Mouse (Mus musculus) left cerebral cortex, postnatal 10 days (tissue): ENCODE measurements around the gene Eef1g. TPM values are rescaled to one million over a fixed set of nuclear protein-coding genes. Genes with fewer than 3 reads are reported as not detected.
"Not testable (repeated sequence)": the region's sequence is repeated elsewhere in the genome, so short reads cannot be mapped to it uniquely, and the experiment has no call there.

Experiments used
- DNase-seq, 2 experiments: peaks; one replicate each; pipeline ENCODE4 v3.0.0; 2021 to 2022; ENCODE audit warnings: low spot score in 2 of 2, mixed read lengths in 1 of 2; ENCODE audit errors: extremely low spot score in 1 of 2
- intact Hi-C: fragments of 180-260 bp; cut with DNase I; formaldehyde crosslinking; loops from one replicate; pipeline ENCODE4 v1.15.1; 2025
- total RNA-seq, 2 experiments: library from RNA; stranded (reverse); gene quantifications; 2 replicates each; pipeline ENCODE4 v1.2.3; 2021

Gene Eef1g
- total RNA-seq, 2 experiments from 2014 or later: 228 to 251 TPM

DNA sequence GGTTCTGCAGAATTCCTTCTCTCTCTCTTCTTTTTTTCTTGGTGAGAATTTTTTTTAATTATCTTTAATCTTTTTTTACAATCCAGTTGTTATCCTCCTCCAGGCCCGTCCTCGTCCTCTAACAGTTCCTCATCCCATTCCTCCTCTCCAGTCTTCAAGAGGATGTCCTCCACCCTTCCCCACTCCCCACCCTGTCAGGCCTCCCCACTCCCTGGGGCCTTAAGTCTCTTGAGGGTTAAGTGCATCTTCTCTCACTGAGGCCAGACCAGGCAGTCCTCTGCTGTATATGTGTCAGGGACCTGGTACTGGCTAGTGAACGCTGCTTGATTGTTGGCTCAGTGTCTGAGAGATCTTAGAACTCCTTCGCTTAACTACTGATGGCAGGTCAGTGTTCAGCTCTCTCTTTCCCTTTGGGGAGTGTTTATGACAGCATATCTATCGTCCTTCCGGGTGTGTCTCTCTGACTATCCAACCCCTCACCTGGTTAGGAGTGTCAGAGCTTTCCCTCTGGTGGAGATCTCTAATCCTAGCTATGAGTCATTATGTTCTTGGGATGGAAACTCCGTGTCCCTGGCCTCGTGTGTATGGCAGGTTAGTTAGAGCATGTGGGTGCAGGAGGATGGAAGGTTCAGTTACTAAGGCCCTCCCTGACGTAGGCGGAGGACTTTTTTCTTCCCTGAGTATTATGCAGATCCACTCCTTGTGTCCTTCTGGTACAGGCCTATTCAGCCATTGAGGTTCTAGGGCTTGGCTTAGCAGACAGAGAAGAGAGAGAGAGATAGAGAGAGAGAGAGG lies 28.2 kb downstream of the Eef1g start:
- intact Hi-C loops: loop anchor here (5.0 kb wide), 3 partner anchors 42 to 117 kb away; no protein-coding TSS in a partner anchor
- DNase-seq: no peak

DNA sequence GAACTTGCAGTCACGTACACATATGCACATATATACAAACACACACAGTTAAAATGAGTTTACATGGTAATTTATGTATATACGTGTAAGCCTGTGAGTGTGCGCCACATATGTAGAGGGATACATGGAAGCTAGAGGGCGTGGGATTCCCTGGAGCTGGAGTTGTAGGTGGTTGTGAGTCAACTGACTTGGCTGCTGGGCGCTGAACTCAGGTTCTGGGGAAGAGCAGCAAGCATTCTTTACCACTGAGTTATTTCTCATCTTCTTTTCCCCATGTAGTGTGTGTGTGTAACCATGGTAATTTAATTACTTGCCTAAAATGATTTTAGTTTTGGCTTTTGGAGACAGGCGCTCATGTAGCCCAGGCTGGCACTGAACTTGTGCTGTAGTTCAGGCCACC lies 29.8 kb downstream of the Eef1g start:
- intact Hi-C loops: no loop called here

DNA sequence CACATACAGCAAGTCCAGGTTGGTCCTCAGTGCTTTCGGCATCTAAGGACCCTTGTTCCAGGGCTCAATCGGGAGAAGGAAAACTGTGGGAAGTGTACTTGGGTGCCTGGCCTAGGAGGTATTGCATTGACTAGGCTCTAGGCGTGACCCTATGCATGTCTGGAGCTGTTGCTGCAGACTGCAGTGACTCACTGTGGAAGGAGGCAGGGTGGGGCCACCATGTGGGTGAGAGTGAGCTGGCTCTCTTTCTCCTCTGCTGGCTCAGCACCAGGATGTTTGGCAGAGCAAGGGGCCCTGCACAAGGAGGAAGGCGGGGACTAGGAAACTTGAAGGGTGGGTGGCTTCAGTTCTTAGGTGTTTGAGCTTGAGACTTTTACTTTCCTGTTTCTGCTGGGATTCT lies 30.7 kb downstream of the Eef1g start:
- DNase-seq: peak in 1 of 2 experiments; percentile 86
- intact Hi-C loops: no loop called here

More for the DNA sequence above, 29.8 kb downstream of the Eef1g start:
- no peak for DNase-seq

DNA sequence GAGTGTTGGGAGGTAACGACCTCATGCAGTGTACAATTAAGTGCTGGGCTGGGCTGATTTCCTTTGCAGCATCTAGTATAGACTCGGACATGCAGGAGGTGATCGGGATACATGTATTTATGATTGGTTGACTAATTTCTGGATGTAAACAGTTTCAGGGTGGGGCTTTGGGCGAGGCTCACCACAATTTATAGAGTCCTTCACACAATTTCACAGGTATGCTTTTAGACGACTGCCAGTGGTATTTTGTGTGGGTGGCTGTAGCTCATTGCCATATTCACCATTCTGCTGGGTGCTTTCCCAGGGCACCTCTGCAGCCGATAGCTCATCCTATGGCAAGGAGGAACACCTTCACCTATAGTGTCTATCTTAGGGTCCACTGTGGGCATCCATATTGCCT lies 31.7 kb downstream of the Eef1g start:
- no peak for DNase-seq
- intact Hi-C loops: no loop called here

DNA sequence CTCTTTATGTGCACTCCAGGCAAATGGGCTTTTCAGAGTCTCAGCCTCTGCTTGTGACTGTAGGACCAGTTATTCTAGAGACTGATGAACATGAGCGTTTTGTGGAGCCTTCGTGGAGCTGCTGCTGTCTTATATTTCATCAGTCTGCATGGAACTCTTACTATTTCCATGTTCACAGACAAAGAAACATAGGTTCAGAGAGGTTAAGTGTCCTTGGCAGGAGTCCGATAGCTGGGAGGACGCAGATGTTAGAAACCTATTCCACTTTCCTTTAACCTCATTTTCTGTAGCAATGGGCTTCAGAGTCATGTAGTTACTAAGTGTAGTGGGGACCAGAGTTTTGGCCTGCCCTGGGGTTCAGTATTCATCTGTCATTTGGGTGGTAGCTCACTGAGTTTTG lies 32.4 kb downstream of the Eef1g start:
- no peak for DNase-seq
- intact Hi-C loops: no loop called here

DNA sequence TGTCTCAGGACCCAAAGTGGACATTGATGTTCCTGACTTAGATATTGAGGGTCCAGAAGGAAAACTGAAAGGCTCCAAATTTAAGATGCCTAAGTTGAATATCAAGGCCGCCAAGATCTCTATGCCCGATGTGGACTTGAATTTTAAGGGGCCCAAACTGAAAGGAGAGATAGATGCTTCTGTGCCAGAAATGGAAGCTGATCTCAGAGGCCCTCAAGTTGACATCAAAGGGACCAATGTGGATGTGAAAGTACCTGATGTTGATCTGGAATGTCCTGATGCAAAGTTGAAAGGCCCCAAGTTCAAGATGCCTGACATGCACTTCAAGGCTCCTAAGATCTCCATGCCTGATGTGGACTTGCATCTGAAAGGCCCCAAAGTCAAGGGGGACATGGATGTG lies 40.1 kb downstream of the Eef1g start:
- intact Hi-C loops, DNase-seq: not testable (repeated sequence)

DNA sequence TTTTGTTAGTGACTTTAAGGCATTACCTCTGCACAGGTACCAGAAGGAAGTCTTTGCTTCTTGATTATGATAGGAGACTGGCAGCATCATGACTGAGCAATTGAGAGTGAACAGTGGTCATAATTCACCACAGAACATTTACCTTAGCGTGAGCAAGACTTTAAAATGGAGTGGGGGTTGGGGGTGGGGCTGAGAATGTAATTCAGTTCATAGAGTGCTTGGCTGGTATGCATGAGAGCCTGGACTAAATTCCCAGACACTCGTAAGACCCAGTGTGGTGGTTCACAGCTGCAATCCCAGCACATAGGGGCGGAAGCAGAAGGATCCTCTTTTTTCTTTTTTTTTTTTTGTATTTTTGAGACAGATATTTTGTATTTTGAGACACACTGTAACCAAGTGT lies 52.5 kb downstream of the Eef1g start:
- intact Hi-C loops: no loop called here

DNA sequence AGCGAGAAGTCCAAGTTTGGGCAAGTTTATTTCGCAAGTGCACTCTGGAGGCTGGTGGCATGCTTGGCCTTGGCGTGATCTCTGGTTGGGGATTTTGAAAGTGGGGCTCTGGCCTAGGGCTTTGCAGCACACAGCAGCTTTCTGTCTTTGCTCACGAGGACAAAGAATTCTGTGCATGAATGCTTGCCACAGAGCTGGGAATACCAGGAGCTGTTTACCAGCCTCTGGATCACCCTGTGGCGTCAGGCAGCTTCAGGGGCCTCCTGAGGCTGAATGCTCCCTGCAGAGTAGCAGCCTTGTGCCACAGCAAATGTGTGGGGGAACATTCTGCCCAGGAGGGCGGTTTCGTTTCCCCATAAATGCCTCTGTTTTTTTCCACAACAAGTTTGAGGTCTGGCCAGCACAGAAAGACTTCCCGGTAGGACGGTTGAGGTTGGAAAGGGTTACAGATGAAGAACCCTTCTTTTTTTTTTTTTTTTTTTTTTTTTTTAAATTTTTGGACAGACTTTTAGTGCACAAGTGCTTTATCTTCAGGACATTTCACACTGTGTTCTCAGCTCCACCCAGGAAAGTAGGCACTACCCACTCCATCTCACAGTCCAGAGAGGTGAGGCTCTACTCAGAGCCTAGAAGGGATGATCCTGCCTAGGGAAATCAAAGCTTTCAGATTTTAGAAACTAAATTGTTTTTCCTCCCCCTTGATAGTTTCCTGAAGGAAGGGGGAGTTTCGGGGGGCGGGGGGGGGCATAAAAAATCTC lies 56.4 kb downstream of the Eef1g start:
- DNase-seq: peak; percentile 16 to 31
- intact Hi-C loops: no loop called here

More for the DNA sequence above, 52.5 kb downstream of the Eef1g start:
- DNase-seq: no peak

DNA sequence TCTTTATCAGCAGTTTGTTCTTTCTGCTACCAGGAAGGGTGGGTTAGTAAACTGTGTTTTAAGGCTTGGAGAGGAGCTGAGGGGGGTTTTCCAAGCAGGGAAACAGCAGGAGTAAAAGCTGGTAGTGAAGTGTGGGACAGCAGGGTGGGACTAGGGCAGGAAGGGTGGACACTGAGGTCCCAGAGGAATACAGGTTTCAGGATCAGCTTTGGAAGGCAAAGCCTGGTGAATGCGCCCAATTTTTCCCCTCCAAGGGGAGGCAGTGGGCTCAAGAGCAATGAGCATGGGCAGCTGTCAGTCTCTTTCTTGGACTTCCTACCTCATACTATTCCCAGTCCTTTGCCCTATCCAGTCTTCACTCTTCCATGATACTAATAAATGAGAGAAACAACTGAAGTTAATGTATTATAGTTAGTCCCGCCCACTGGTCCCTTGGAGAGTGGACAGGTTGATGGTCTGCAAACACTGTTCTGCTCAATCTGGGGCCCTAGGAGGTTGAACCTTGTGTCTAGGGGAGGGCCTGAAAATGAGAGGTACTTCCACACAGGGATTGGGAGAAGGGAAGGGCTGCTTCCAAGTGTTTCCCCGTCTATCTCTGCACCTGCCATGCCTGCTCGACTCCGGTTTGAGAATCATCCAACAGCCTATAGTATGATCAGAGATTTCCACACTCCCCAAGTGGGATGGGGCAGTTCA lies 58.9 kb downstream of the Eef1g start:
- no peak for DNase-seq
- intact Hi-C loops: no loop called here

DNA sequence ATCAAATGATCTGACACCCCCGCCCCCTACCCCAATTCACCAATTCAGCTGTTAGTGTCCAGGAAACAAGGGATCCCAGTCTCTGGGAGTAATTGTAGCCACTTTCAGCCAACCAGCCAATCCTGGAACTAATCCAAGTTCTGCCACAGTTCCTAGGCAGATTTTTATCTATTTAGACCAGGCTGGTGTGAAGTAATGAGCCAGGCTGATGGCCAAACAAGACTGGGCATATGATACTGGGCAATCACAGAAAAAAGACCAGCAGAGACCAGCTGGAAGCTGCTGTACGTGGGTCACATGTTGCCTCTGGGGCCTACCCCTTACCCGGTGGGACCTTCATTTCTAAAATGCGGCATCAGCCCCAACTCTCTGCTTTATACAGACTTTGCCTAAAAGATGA lies 59.8 kb downstream of the Eef1g start:
- DNase-seq: peak in 1 of 2 experiments; percentile 36
- intact Hi-C loops: no loop called here

DNA sequence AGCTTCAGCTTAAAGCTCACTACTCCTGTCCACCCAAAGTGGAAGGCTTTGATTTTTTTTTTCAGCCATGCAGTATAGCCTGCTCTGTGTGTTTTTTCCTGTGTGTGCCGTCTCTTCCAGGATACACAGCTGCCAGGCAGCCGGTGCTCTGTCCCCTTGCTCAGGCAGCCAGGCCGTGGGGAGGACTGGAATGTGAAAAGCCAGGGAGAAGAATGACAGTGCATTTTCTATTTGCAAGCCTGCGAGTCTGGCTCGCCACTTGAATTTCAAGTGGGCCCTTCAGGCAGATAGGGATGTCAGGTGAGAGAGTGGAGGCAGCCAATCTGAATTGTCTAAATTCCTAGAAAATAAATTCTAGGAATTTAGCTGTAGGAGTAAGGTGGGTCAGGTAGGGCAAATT lies 61.0 kb downstream of the Eef1g start:
- intact Hi-C loops: no loop called here
- DNase-seq: peak in 1 of 2 experiments; percentile 45

Other genes with a start within 250 kb of the Eef1g start
- gene Slc3a2, start 243.7 kb upstream of the Eef1g start, total RNA-seq: 100 to 1,000 TPM; 195 to 198 TPM
- 10 to 100 TPM; 47.3 to 47.4 TPM for gene Wdr74, start 231.2 kb upstream of the Eef1g start, total RNA-seq
- gene 1700092M07Rik, start 226.3 kb upstream of the Eef1g start, total RNA-seq: 1 to 10 TPM; 1.3 to 2.2 TPM
- gene Stx5a, start 225.6 kb upstream of the Eef1g start, total RNA-seq: 10 to 100 TPM; 68.1 to 69.0 TPM
- gene Nxf1, start 210.0 kb upstream of the Eef1g start, total RNA-seq: 10 to 100 TPM; 72.7 to 76.2 TPM
- gene Tmem223, start 196.0 kb upstream of the Eef1g start, total RNA-seq: 10 to 100 TPM; 87.9 to 93.9 TPM
- 1 to 10 TPM; 7.2 to 8.9 TPM for gene Tmem179b, start 192.6 kb upstream of the Eef1g start, total RNA-seq
- gene Taf6l, start 180.6 kb upstream of the Eef1g start, total RNA-seq: 10 to 100 TPM; 16.4 to 17.8 TPM
- gene Polr2g, start 168.5 kb upstream of the Eef1g start, total RNA-seq: 100 to 1,000 TPM; 109 to 110 TPM
- gene Zbtb3, start 164.5 kb upstream of the Eef1g start, total RNA-seq: 1 to 10 TPM; 4.5 to 5.5 TPM
- gene Ttc9c, start 147.7 kb upstream of the Eef1g start, total RNA-seq: 10 to 100 TPM; 27.7 to 29.0 TPM
- gene Hnrnpul2, start 147.0 kb upstream of the Eef1g start, total RNA-seq: 10 to 100 TPM; 98.6 to 98.9 TPM
- gene AC129217.1, start 137.3 kb upstream of the Eef1g start, total RNA-seq: 1 to 10 TPM in 1 of 2 experiments, not detected in 1; 1.9 TPM
- gene Bscl2, start 129.6 kb upstream of the Eef1g start, total RNA-seq: 10 to 100 TPM; 96.1 to 97.0 TPM
- gene Gng3, start 127.8 kb upstream of the Eef1g start, total RNA-seq: 100 to 1,000 TPM; 319 to 328 TPM
- gene Lrrn4cl, start 116.3 kb upstream of the Eef1g start, total RNA-seq: 1 to 10 TPM in 1 of 2 experiments, under 1 TPM in 1; 0.43 to 1.0 TPM
- gene Ubxn1, start 95.5 kb upstream of the Eef1g start, total RNA-seq: 100 to 1,000 TPM; 101 TPM
- gene Uqcc3, start 86.1 kb upstream of the Eef1g start, total RNA-seq: 10 to 100 TPM; 26.1 to 33.3 TPM
- 1 to 10 TPM; 3.4 to 7.9 TPM for gene Lbhd1, start 83.3 kb upstream of the Eef1g start, total RNA-seq
- gene Gm49403, start 83.1 kb upstream of the Eef1g start, total RNA-seq: not detected
- 10 to 100 TPM; 19.5 to 23.4 TPM for gene 1810009A15Rik, start 78.2 kb upstream of the Eef1g start, total RNA-seq
- gene Gm49416, start 78.1 kb upstream of the Eef1g start, total RNA-seq: 1 to 10 TPM in 1 of 2 experiments, not detected in 1; 1.7 TPM
- gene Ints5, start 74.0 kb upstream of the Eef1g start, total RNA-seq: 10 to 100 TPM; 22.0 to 23.1 TPM
- gene Ganab, start 69.0 kb upstream of the Eef1g start, total RNA-seq: 10 to 100 TPM; 94.4 to 96.8 TPM
- gene B3gat3, start 46.7 kb upstream of the Eef1g start, total RNA-seq: 100 to 1,000 TPM; 141 to 144 TPM
- 1 to 10 TPM; 2.1 to 2.4 TPM for gene Rom1, start 37.7 kb upstream of the Eef1g start, total RNA-seq
- 1 to 10 TPM; 7.5 to 8.5 TPM for gene Eml3, start 37.5 kb upstream of the Eef1g start, total RNA-seq
- gene Mta2, start 25.2 kb upstream of the Eef1g start, total RNA-seq: 10 to 100 TPM; 50.2 to 52.4 TPM
- 10 to 100 TPM; 14.6 to 16.0 TPM for gene Tut1, start 13.2 kb upstream of the Eef1g start, total RNA-seq
- 10 to 100 TPM; 14.5 to 17.8 TPM for gene Ahnak, start 22.2 kb downstream of the Eef1g start, total RNA-seq
- gene Scgb1a1, start 120.9 kb downstream of the Eef1g start, total RNA-seq: not detected
- 10 to 100 TPM; 86.4 to 86.9 TPM for gene Asrgl1, start 168.6 kb downstream of the Eef1g start, total RNA-seq